Mouse (Mus musculus) cortical plate, adult 2 months (tissue): ENCODE data around the gene Cmc1.

ENCODE experiments used
- CTCF ChIP-seq: fragments of 200-500 bp; IDR thresholded peaks from 2 replicates; pipeline ENCODE4 v1.5.1; 2011; ENCODE audit warnings: mild to moderate bottlenecking, control low read depth, low read length; ENCODE audit not compliant: insufficient read depth; ENCODE audit errors: extremely low read depth
- POLR2A ChIP-seq: fragments of 200-500 bp; IDR thresholded peaks from 2 replicates; pipeline ENCODE4 v1.6.1; 2011; ENCODE audit warnings: mild to moderate bottlenecking, low read length, control low read depth; ENCODE audit not compliant: insufficient read depth; ENCODE audit errors: extremely low read depth

DNA sequence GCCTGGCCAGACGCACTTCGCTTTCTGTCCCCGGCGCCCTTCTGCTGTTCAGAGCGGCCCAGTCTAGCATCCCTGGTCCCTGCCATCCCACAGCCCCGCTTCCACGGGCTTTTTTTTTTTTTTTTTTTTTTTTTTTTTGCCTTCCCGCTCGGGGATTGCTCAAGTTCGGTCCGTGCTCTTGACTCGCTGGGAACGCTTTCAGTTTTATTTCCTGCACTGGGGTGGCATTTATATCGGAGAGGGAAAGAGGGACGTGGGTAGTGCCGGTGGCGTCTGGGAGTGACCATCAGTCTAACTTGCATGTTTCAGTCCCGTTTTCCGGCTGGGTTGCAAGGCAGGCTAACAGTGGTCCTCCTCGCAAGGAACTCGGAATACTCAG is 109.0 kb downstream of the Cmc1 start:
- no peak for TF ChIP-seq CTCF
- no peak for TF ChIP-seq POLR2A
